Mouse (Mus musculus) limb, embryonic 12.5 days (tissue): ENCODE measurements at regions not wholly inside any gene's neighbourhood (a gene's known extent, or its start where the extent isn't known, plus 50 kb on each side); places are given as distances from the start of the nearest gene placed in this dataset.

Experiments used
- ATAC-seq: fragments of 200-750 bp; cut with Nextera tagmentation; 2 replicates; pipeline ENCODE4 v1.8.0; 2017; ENCODE audit warnings: low read depth, moderate TSS enrichment; ENCODE audit not compliant: insufficient number of reproducible peaks, insufficient read depth, low FRiP score, low TSS enrichment
- H3K27ac ChIP-seq: fragments of 300-500 bp; sonication (generic); 2 replicates; pipeline ENCODE4 v1.5.1; 2016; ENCODE audit warnings: mild to moderate bottlenecking, moderate library complexity
- H3K27me3 ChIP-seq: fragments of 300-500 bp; sonication (generic); 2 replicates; pipeline ENCODE4 v1.6.1; 2016; ENCODE audit warnings: mild to moderate bottlenecking, moderate library complexity
- H3K36me3 ChIP-seq: fragments of 300-500 bp; sonication (generic); 2 replicates; pipeline ENCODE4 v1.6.1; 2016; ENCODE audit warnings: mild to moderate bottlenecking, moderate library complexity
- H3K4me1 ChIP-seq: fragments of 300-500 bp; sonication (generic); replicated peaks from 2 replicates; pipeline ENCODE4 v1.6.1; 2016
- H3K4me2 ChIP-seq: fragments of 300-500 bp; sonication (generic); 2 replicates; pipeline ENCODE4 v1.6.1; 2016; ENCODE audit warnings: mild to moderate bottlenecking, moderate library complexity
- H3K4me3 ChIP-seq: fragments of 300-500 bp; sonication (generic); replicated peaks from 2 replicates; pipeline ENCODE4 v1.5.1; 2016; ENCODE audit warnings: mild to moderate bottlenecking
- H3K9ac ChIP-seq: fragments of 300-500 bp; sonication (generic); replicated peaks from 2 replicates; pipeline ENCODE4 v1.6.1; 2016; ENCODE audit warnings: mild to moderate bottlenecking, moderate library complexity
- H3K9me3 ChIP-seq: fragments of 300-500 bp; sonication (generic); 2 replicates; pipeline ENCODE4 v1.6.1; 2016; ENCODE audit warnings: mild to moderate bottlenecking, moderate library complexity
- WGBS: fragments of 180-500 bp; shearing (Covaris S2); methylation state at CpG from one replicate; pipeline ENCODE4 v1.1.7; 2016; 5-methylcytosine and 5-hydroxymethylcytosine counted together

GRCm38 (mm10) chr1:128781311-128781710, 189.2 kb upstream of the Cxcr4 start:
- no peak overlapping the region for H3K4me3 ChIP-seq
- no peak overlapping the region for H3K27ac ChIP-seq
- H3K4me2 ChIP-seq: no peak overlapping the region
- no peaks in the 10 kb centered on the region for H3K9me3 ChIP-seq
- no peaks in the 10 kb centered on the region for H3K4me1 ChIP-seq
- WGBS: 86% methylated on average over 4 of the region's 4 CpGs
- ATAC-seq: no peak
- no peaks in the 10 kb centered on the region for H3K36me3 ChIP-seq
- H3K27me3 ChIP-seq: no peaks in the 10 kb centered on the region
- no peak overlapping the region for H3K9ac ChIP-seq

DNA sequence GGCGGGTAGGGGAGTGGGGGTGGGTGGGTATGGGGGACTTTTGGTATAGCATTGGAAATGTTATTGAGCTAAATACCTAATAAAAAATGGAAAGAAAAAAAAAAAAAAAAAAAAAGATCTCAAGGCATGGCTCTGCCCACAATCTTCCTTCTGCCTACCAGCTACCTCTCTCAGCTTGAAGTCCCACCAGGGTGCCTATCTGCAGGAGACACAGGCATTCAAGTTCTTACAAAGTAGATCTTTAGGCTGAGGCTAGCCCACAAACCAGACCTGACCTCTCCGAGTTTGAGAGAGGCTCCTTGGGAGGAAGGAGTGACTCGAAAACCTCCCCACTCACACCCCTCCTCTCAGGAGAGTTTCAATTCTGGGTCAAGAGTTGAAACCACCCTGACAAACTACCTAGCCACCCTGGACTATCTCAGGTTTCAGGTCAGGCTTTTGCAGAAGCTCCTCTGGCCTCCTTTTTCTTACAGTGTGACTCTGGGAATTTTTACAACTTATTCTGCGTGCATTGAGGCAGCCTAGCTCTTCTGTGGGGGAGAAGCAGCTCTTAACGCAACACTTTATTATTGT, 187.6 kb upstream of the Cxcr4 start:
- Histone ChIP-seq H3K9ac (no peak overlapping the region), H3K4me2 (no peak overlapping the region), H3K27me3 (no peaks in the 10 kb centered on the region), H3K27ac (no peak overlapping the region), H3K4me1 (no peaks in the 10 kb centered on the region), H3K9me3 (no peaks in the 10 kb centered on the region), H3K36me3 (no peaks in the 10 kb centered on the region), H3K4me3 (no peak overlapping the region)
- WGBS: 82% methylated on average over 5 of the region's 5 CpGs
- no peak for ATAC-seq

- H3K36me3 ChIP-seq: no peaks in the 10 kb centered on the region
- WGBS: 86% methylated on average over 3 of the region's 3 CpGs
- no peak overlapping the region for H3K9ac ChIP-seq
- no peaks in the 10 kb centered on the region for H3K9me3 ChIP-seq
- no peak overlapping the region for H3K4me2 ChIP-seq
- no peak overlapping the region for H3K27ac ChIP-seq
- no peaks in the 10 kb centered on the region for H3K4me1 ChIP-seq
- H3K27me3 ChIP-seq: no peaks in the 10 kb centered on the region
- no peak overlapping the region for H3K4me3 ChIP-seq
- no peak for ATAC-seq
Measured at GRCm38 (mm10) chr1:128772440-128772839, 180.3 kb upstream of the Cxcr4 start.

GRCm38 (mm10) chr1:128770786-128771185, 178.7 kb upstream of the Cxcr4 start:
- Histone ChIP-seq H3K4me2 (no peak overlapping the region), H3K4me3 (no peak overlapping the region), H3K27me3 (no peaks in the 10 kb centered on the region), H3K9me3 (no peaks in the 10 kb centered on the region), H3K9ac (no peak overlapping the region), H3K27ac (no peak overlapping the region), H3K36me3 (no peaks in the 10 kb centered on the region), H3K4me1 (no peaks in the 10 kb centered on the region)
- 86% methylated on average over 5 of the region's 5 CpGs for WGBS
- ATAC-seq: no peak

- Histone ChIP-seq H3K4me3 (no peak overlapping the region), H3K4me1 (no peaks in the 10 kb centered on the region), H3K27ac (no peak overlapping the region), H3K36me3 (no peaks in the 10 kb centered on the region), H3K4me2 (no peak overlapping the region), H3K9me3 (no peaks in the 10 kb centered on the region), H3K9ac (no peak overlapping the region), H3K27me3 (no peaks in the 10 kb centered on the region)
- no peak for ATAC-seq
- WGBS: 90% methylated on average over 6 of the region's 6 CpGs
Measured at GRCm38 (mm10) chr1:128767991-128768390, 175.9 kb upstream of the Cxcr4 start.

DNA sequence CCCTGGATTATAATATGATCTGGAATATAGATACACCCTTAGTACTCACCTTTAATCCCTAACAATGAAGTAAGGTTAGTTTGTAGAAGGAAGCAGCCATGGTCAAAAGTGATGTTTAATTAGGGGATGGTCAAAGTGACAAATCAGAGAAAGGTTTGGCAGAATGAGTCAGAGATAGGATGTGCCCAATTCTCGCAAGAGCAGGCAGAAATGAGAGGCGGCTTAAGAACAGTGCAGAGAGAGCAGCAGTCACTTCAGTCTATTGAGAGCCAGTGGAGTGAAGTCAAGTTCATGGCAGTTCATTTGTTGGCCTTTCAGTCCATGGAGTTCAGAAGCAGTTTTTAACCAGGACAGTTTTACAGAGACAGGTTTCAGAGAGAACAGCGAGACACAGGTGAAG, 175.3 kb upstream of the Cxcr4 start:
- 90% methylated on average over 3 of the region's 3 CpGs for WGBS
- H3K4me1 ChIP-seq: no peaks in the 10 kb centered on the region; the same call in 1 of the 2 replicates
- no peak overlapping the region for H3K4me3 ChIP-seq
- no peaks in the 10 kb centered on the region for H3K36me3 ChIP-seq
- no peak overlapping the region for H3K27ac ChIP-seq
- H3K9ac ChIP-seq: no peak overlapping the region
- no peaks in the 10 kb centered on the region for H3K9me3 ChIP-seq
- no peak overlapping the region for H3K4me2 ChIP-seq
- no peaks in the 10 kb centered on the region for H3K27me3 ChIP-seq
- ATAC-seq: no peak

- no peak for ATAC-seq
- WGBS: 80% methylated on average over 7 of the region's 7 CpGs
- no peaks in the 10 kb centered on the region; the same call in 1 of the 2 replicates for H3K4me1 ChIP-seq
- no peaks in the 10 kb centered on the region for H3K27me3 ChIP-seq
- no peaks in the 10 kb centered on the region for H3K36me3 ChIP-seq
- no peak overlapping the region for H3K9ac ChIP-seq
- no peak overlapping the region for H3K27ac ChIP-seq
- no peak overlapping the region for H3K4me3 ChIP-seq
- H3K9me3 ChIP-seq: no peaks in the 10 kb centered on the region
- H3K4me2 ChIP-seq: no peak overlapping the region
Measured at GRCm38 (mm10) chr1:128766894-128767268, 174.8 kb upstream of the Cxcr4 start.

- no peak for ATAC-seq
- H3K27me3 ChIP-seq: no peaks in the 10 kb centered on the region
- no peaks in the 10 kb centered on the region; the same call in 1 of the 2 replicates for H3K4me1 ChIP-seq
- H3K27ac ChIP-seq: no peak overlapping the region
- no peak overlapping the region for H3K4me3 ChIP-seq
- no peaks in the 10 kb centered on the region for H3K9me3 ChIP-seq
- WGBS: 76% methylated on average over 7 of the region's 7 CpGs
- no peak overlapping the region for H3K9ac ChIP-seq
- no peaks in the 10 kb centered on the region for H3K36me3 ChIP-seq
- H3K4me2 ChIP-seq: no peak overlapping the region
Measured at GRCm38 (mm10) chr1:128766193-128766893, 174.2 kb upstream of the Cxcr4 start.

DNA sequence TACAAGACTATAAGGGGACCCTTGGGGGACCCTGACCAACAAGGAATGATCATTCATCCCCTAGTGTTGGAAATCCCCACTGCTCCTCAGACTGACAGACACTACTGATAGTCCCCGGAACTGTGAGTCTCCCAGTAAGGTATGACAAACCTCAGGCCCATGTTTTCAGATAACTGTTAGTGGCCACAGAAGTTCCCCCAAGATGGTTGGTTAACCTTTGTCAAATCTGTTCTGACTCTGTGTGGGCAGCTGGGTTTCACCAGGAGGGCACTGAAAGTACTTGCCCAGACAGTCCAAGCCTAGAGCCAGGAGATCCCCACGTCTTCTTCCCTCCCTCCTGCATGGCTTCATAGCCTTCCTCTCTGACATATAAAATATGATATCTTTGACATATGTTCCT, 173.5 kb upstream of the Cxcr4 start:
- H3K27ac ChIP-seq: no peak overlapping the region
- 74% methylated on average over 2 of the region's 2 CpGs for WGBS
- no peak for ATAC-seq
- H3K9ac ChIP-seq: no peak overlapping the region
- H3K4me1 ChIP-seq: no peaks in the 10 kb centered on the region; the same call in 1 of the 2 replicates
- no peaks in the 10 kb centered on the region for H3K36me3 ChIP-seq
- H3K4me3 ChIP-seq: no peak overlapping the region
- no peaks in the 10 kb centered on the region for H3K27me3 ChIP-seq
- no peaks in the 10 kb centered on the region for H3K9me3 ChIP-seq
- H3K4me2 ChIP-seq: no peak overlapping the region

DNA sequence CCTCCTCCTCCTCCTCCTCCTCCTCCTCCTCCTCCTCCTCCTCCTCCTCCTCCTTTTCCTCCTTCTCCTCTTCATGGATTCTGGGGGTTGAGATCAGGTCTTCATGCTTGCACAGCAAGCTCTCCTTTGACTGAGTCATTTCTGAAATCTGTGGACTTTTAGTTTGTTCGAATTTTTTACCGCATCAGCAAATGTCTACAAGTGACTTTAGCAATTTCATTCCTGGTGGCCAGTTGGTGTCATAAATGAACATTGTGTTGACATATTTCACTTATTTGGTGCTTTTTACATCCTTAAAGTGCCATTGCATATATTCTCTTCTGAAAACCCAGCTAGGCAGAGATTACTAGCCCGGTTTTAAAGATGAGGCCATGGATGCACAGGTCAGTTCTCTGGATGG, 173.0 kb upstream of the Cxcr4 start:
- H3K36me3 ChIP-seq: no peaks in the 10 kb centered on the region
- no peaks in the 10 kb centered on the region for H3K9me3 ChIP-seq
- H3K9ac ChIP-seq: no peak overlapping the region
- H3K4me3 ChIP-seq: no peak overlapping the region
- no peak for ATAC-seq
- H3K4me2 ChIP-seq: no peak overlapping the region
- no peaks in the 10 kb centered on the region; the same call in 1 of the 2 replicates for H3K4me1 ChIP-seq
- no peaks in the 10 kb centered on the region for H3K27me3 ChIP-seq
- H3K27ac ChIP-seq: no peak overlapping the region
- 93% methylated on average over 3 of the region's 3 CpGs for WGBS

DNA sequence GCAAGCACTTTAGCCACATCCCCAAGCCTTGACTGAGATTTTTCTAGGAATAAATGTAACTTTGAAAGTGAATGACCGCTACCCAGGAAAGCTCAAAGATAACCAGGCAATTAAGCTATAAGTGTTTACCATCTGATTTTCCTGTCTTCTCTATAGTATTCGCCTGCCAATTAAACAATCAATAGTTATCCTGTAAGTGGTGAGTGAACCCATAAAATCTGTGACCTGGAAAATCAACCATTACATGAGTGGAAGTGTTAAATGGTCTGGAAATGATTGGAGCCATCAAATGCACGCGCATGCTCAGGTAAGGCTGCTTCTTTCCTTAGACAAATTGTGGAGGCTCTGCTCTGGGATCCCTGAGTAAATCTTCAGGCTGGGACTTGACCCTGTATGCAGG, 170.8 kb upstream of the Cxcr4 start:
- 71% methylated on average over 4 of the region's 4 CpGs for WGBS
- Histone ChIP-seq H3K9ac (no peak overlapping the region), H3K4me2 (no peak overlapping the region), H3K36me3 (no peaks in the 10 kb centered on the region), H3K4me1 (peaks cover 2% of the 10 kb centered on the region; the same call in 1 of the 2 replicates), H3K27me3 (no peaks in the 10 kb centered on the region), H3K4me3 (no peak overlapping the region), H3K27ac (no peak overlapping the region), H3K9me3 (no peaks in the 10 kb centered on the region)
- ATAC-seq: no peak

DNA sequence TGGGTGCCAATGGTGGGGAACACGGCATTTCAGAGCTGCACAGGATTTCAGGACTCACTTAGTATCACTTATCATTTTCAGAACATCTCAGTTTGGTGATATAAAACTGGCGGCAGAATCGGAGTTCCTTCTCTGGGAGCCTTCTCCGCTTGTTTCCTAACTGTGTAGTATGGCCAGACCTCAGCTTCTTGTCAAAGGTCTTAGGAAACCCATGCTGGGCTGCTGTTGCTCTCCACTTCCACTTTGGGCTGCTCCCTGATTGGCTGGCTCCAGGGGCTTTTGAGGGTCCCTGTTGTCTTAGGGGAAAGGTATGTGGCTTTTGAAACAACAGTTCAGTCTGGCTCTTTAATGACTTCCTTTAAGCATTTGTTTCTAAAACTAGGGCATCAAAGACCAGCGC, 170.0 kb upstream of the Cxcr4 start:
- peaks cover 2% of the 10 kb centered on the region; the same call in 1 of the 2 replicates for H3K4me1 ChIP-seq
- no peak for ATAC-seq
- no peak overlapping the region for H3K27ac ChIP-seq
- 79% methylated on average over 5 of the region's 5 CpGs for WGBS
- no peaks in the 10 kb centered on the region for H3K27me3 ChIP-seq
- no peaks in the 10 kb centered on the region for H3K36me3 ChIP-seq
- no peak overlapping the region for H3K4me2 ChIP-seq
- no peak overlapping the region for H3K4me3 ChIP-seq
- no peak overlapping the region for H3K9ac ChIP-seq
- no peaks in the 10 kb centered on the region for H3K9me3 ChIP-seq
